Mouse (Mus musculus) macrophage (primary cell): ENCODE measurements around the gene Cyp2d9. TPM values are rescaled to one million over a fixed set of nuclear protein-coding genes. Genes with fewer than 3 reads are reported as not detected.
"Not testable (repeated sequence)": the region's sequence is repeated elsewhere in the genome, so short reads cannot be mapped to it uniquely, and the experiment has no call there.

Experiments
- H3K27ac ChIP-seq: fragments of 350-480 bp; formaldehyde crosslinking; 2 replicates; pipeline ENCODE4 v1.9.0; 2021
- H3K36me3 ChIP-seq: fragments of 350-480 bp; formaldehyde crosslinking; 2 replicates; pipeline ENCODE4 v1.9.0; 2021; ENCODE audit errors: inconsistent target
- H3K4me3 ChIP-seq: fragments of 350-480 bp; formaldehyde crosslinking; 2 replicates; pipeline ENCODE4 v1.9.0; 2021; ENCODE audit errors: inconsistent target
- H3K79me2 ChIP-seq: fragments of 350-480 bp; formaldehyde crosslinking; 2 replicates; pipeline ENCODE4 v1.9.0; 2021; ENCODE audit errors: inconsistent target
- WGBS: methylation state at CpG from one replicate; pipeline ENCODE4 v1.1.7; 2026; ENCODE audit warnings: inconsistent platforms; ENCODE audit not compliant: missing documents; 5-methylcytosine and 5-hydroxymethylcytosine counted together
- polyA plus RNA-seq: library from polyadenylated mRNA; stranded (reverse); fragments of 250-400 nt; gene quantifications from 3 replicates; pipeline ENCODE4 v1.2.4, GENCODE M21; 2018; ENCODE audit warnings: inconsistent platforms
- total RNA-seq, 78 experiments: library from RNA; depleted of rRNA; stranded (reverse); fragments of 250-400 nt; gene quantifications; 1 replicate in 9 of 78; 2 replicates in 24 of 78; 3 replicates in 43 of 78; 4 replicates in 2 of 78; pipeline ENCODE4 v1.2.4; 2018; ENCODE audit warnings: inconsistent platforms in 56 of 78

The Cyp2d9 gene
- total RNA-seq (2018; cell fraction: chromatin; rRNA removed) = not detected
- total RNA-seq (2018; cell fraction: cytosol; rRNA removed) = not detected
- total RNA-seq (2018; cell fraction: nucleus; rRNA removed) = not detected
- not detected in 3 replicates for polyA plus RNA-seq

DNA sequence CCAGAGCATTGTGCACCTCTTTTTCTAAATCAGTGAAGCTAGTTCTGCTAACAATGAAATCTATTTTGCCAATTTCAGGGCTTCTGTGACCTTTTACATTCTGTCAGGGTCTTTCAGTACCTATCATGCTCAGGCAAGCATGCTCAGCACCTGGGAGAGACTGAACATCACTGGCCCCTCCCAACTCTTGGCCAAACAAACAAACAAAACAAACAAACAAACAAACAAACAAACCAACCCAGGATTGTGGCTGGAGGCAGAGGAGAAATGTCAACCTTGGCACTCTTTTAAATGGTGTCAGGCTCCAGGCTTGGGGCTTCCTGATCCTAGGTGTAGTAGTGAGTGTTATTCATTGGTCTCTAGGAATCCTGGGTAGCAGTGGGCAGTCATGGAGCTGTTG, at the start of gene Cyp2d9:
Cyp2d9 (plus strand) TSS at position 301 of the 400 bp plus-strand sequence.
- Histone ChIP-seq H3K79me2 (no peaks in the 10 kb centered on the region), H3K4me3 (no peak within 1 kb of the TSS), H3K27ac (no peak within 1 kb of the TSS), H3K36me3 (no peaks in the 10 kb centered on the region)

DNA sequence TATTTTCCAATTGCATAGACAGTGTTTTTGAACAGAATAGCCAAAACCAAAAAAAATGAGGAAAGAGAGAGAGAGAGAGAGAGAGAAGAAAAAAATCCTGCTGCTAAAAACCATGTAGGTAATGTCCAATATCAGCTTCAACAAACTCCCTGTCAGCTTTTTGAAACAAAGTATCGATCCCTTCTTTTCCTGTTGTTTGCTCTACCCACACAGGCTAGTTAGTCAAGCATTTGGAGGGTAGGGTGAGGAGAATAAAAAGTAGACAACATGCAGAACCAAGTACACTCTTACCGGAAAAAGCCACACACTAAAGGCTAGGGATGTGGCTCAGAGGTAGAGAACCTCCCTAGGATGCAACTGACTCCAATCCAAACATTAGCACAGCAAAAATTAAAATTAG, 47.5 kb upstream of the Cyp2d9 start:
- no peak overlapping the region for H3K4me3 ChIP-seq
- no peaks in the 10 kb centered on the region for H3K79me2 ChIP-seq
- H3K36me3 ChIP-seq = no peaks in the 10 kb centered on the region
- WGBS = 94% methylated on average over 2 of the region's 2 CpGs
- H3K27ac ChIP-seq = no peak overlapping the region

DNA sequence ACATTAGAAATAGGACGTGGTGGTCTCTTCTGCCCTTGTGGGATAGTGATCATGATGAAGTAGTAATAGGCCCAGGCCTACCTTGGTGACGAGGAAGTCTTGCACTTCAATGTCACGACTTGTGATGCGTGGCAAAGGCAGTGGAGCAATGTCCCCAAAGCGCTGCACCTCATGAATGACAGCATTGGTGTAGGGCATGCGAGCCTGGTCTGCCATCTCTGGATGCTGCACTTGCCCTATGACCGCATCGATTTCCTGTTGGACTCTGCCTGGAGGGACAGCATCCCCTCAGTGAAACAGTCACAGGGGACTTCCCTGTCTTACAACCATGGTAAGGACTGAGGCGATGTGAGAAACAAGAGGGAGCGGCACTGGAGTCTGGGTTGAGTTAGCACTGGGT, 43.3 kb upstream of the Cyp2d9 start:
- not testable (repeated sequence) for H3K27ac ChIP-seq, H3K79me2 ChIP-seq, H3K36me3 ChIP-seq, H3K4me3 ChIP-seq
- whole genome bisulfite sequencing = 90% methylated on average over 8 of the region's 10 CpGs

DNA sequence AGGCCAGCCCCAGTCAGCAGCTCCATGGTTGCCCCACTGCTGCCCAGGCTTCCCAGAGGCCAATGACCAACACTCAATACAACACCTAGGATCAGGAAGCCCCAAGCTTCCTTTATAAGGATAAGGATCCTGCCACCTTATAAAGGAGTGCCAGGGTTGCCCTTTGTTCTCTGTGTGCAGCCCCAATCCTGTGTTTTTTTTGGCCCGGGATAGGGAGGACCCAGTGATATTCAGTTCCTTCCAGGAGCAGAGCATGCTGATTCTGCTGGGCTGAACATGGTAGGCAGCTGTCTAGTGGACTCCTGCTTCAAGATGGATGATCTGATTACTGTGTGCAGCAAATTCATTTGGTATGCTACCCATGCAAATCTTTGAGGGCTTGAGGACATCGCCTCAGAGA, 39.3 kb upstream of the Cyp2d9 start, which contains the start of gene Cyp2d11:
Cyp2d11 (minus strand) TSS at position 101 of the 400 bp plus-strand sequence.
- 93% methylated on average over 2 of the region's 2 CpGs for WGBS
- not testable (repeated sequence) for H3K79me2 ChIP-seq, H3K4me3 ChIP-seq, H3K27ac ChIP-seq, H3K36me3 ChIP-seq

DNA sequence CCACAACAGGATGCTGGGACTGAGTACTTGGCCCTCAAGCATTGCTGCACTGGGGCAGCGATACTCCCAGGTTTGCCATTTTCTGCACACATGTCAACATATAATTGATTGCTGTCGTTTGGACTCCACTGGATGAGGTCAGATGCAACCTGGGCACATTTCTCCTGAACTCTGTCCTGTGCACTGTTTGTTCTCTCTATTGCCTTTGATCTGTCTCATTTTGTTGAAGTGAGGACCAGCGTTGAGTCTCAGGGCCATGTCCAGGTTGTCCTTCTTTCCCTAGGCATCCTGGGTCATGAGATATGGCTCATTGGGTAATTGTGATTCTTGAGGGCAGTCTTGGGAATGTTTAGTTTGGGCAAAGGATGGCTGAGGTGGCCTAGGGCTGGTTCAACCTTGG, 37.3 kb upstream of the Cyp2d9 start:
- 93% methylated on average over 3 of the region's 3 CpGs for WGBS
- H3K27ac ChIP-seq = not testable (repeated sequence)

DNA sequence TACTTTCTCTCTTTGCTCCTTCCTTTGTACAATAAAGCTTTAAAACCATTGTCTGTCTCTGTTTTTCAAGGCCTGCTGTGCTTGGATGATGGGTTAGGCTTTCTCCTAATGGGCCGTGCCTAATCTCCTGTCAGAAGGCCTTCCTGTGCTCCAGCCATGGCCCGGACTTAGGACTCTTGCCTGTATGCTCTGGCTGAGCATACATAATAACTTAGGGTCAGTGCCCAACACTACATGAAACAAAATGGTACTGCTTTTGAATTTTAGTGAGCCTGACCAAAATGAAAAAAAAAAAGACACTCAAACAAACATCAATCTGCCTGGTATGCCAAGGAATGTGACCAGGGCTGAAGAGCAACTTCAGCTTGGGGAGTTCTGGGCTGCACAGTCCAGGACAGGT, 31.7 kb upstream of the Cyp2d9 start:
- WGBS = 85% methylated on average over 2 of the region's 2 CpGs
- H3K79me2 ChIP-seq = no peaks in the 10 kb centered on the region
- H3K4me3 ChIP-seq = no peak overlapping the region
- no peak overlapping the region for H3K27ac ChIP-seq
- no peaks in the 10 kb centered on the region for H3K36me3 ChIP-seq

More for the DNA sequence above, 37.3 kb upstream of the Cyp2d9 start:
- H3K36me3 ChIP-seq, H3K79me2 ChIP-seq, H3K4me3 ChIP-seq: not testable (repeated sequence)

DNA sequence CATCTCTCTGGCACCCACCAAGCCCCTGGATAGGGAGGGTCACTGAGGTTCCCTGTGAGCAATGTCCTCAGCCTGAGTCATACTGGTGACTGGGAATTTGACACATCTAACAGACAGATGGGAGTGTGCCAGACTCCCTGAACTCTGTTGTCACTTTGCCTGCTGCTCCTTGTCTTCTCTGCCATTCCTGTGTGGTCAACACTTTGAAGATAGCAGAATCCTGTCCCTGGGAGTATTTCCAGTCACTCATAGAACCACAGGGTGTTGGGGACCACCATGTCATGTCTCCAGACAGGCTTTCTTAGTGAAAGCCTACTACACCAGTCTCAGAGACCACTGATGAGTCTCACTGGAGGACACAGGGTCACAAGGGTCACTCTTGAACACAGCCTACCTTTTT, 31.1 kb upstream of the Cyp2d9 start:
- H3K27ac ChIP-seq = no peak overlapping the region
- no peaks in the 10 kb centered on the region for H3K79me2 ChIP-seq
- H3K4me3 ChIP-seq = no peak overlapping the region
- no peaks in the 10 kb centered on the region for H3K36me3 ChIP-seq

DNA sequence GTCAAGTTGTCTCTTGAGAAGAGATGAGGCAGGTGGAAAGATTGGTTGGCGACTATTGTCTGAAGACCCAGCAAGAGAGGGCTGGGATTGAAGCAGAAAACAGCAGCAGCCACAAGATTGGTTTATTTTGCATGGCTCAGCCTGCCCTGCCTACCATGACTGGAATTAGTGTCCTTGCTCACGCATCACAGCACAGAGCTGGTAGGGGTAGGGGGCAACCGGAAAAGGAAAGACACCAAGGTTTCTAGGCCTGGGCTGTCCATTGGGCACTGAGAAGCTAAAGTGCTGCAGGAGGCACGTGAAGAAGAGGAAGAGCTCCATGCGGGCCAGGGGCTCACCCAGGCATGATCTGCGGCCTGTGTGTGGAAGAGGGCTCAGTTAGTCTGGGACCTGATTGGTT, 30.5 kb upstream of the Cyp2d9 start:
- H3K4me3 ChIP-seq = no peak overlapping the region
- H3K27ac ChIP-seq = no peak overlapping the region
- no peaks in the 10 kb centered on the region for H3K36me3 ChIP-seq
- H3K79me2 ChIP-seq = no peaks in the 10 kb centered on the region
- 86% methylated on average over 6 of the region's 6 CpGs for WGBS

DNA sequence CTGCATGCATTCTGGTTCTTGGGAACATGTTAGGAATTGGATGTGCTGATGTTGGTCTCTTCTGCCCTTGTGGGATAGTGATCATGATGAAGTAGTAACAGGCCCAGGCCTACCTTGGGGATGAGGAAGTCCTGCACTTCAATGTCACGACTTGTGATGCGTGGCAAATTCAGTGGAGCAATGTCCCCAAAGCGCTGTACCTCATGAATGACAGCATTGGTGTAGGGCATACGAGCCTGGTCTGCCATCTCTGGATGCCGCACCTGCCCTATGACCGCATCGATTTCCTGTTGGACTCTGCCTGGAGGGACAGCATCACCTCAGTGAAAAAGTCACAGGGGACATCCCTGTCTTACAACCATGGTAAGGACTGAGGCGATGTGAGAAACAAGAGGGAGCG, 29.6 kb upstream of the Cyp2d9 start:
- Histone ChIP-seq H3K79me2 (no peaks in the 10 kb centered on the region), H3K27ac (no peak overlapping the region), H3K4me3 (no peak overlapping the region), H3K36me3 (no peaks in the 10 kb centered on the region)
- WGBS = 96% methylated on average over 5 of the region's 9 CpGs

DNA sequence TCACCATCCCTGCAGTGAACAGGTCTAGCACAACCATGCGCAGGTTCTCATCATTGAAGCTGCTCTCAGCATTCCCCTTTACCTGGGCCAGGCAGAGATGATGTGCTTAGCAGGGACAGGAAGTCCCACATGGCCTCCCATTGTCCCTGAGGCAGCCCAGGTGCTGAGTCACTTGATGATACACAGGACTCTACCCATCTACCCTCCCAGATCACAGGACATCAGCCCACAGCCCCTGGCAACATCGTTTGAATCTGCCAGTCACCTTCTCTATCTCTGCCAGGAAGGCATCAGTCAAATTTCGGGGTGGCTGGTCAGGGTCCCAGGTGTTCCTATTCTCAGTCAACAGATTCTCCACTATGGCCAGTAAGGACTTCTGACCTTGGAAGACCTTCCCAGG, 29.1 kb upstream of the Cyp2d9 start:
- Histone ChIP-seq H3K27ac (no peak overlapping the region), H3K36me3 (no peaks in the 10 kb centered on the region), H3K79me2 (no peaks in the 10 kb centered on the region), H3K4me3 (no peak overlapping the region)
- WGBS = 84% methylated on average over 3 of the region's 3 CpGs

DNA sequence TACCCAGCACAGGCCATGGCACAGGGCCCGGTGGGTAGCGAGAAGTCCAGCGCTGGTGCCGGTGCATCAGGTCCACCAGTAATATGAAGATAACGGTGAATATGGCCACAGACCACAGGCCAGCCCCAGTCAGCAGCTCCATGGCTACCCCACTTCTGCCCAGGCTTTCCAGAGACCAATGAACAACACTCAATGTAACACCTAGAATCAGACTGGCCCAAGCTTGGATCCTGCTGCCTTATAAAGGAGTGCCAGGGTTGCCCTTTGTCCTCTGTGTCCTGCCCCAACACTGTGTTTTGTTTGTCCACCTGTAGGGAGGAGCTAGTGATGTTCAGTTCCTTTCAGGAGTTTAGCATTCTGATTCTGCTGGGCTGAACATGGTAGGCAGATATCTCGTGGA, 26.3 kb upstream of the Cyp2d9 start, which contains the start of gene Cyp2d10:
Cyp2d10 (minus strand) TSS at position 215 of the 400 bp plus-strand sequence.
- H3K36me3 ChIP-seq = no peaks in the 10 kb centered on the region
- WGBS = 85% methylated on average over 6 of the region's 6 CpGs
- H3K4me3 ChIP-seq = no peak within 1 kb of the TSS
- no peaks in the 10 kb centered on the region for H3K79me2 ChIP-seq
- H3K27ac ChIP-seq = no peak within 1 kb of the TSS

DNA sequence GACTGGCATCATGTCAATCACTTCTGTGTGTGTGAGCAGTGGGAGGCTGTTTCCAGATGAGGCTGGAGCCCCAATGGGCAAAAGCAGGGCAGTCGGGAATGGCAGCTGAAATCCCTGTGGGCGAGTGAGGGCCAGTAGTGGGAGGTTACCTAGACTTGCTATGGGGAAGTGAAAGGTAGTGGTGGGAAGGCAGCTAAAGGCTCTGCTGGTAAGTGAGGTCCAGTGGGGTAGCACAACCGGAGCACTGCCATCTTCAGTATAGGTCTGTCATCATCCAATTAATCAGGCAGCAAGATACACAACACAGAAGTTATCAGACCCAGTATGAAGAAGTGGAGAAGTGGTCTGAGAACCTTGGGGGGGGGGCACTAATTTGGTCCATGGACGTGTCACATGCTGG, 25.7 kb upstream of the Cyp2d9 start:
- WGBS = 66% methylated on average over 4 of the region's 4 CpGs
- no peaks in the 10 kb centered on the region for H3K79me2 ChIP-seq
- H3K36me3 ChIP-seq = no peaks in the 10 kb centered on the region
- no peak overlapping the region for H3K4me3 ChIP-seq
- no peak overlapping the region for H3K27ac ChIP-seq

DNA sequence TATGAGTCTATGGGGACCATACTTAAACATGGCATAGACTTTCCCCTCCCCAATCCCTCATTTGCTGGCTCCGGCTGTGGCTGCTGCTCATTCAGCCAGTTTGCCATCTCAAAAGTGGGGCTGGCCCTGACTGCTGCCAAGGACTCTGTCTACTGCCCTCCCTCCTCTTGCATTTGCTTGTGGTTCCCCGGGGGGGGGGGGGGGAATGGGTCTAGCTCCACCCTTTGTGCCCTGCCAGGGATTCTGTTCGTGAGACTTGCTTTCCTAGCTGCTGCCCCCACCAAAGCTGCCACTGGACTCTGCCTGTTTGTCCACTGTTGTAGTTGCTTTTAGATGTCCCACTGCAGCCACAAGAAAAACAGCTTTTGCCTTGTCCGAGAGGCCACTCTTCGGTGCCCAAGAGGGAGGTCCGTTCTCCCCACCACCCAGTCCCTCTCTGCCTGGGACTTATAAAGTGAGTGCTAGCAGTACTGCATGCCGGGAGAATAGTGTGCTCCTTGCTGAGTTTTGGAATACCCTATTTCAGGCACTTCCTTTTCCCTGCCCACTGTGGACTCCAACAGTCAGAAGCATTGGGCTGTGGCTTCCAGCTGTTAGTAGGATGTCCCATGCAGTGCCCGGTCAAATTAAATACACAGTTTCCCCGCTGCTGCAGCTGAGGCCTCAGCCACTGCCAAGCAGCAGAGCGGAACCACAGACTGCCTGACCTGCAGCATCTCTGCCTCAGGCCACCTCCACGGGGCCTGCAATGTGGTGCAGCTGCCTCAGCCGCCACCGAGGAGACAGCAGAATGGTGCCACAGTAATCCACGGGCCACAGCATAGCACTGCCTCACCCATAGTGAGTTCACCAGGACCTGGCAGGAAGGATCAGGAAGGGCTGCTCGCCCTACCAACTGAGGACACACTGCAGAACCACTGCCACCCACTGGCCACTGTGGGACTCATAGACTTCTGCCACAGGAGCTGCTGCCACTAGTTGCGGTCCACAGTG, 16.1 kb upstream of the Cyp2d9 start:
- H3K79me2 ChIP-seq = no peaks in the 10 kb centered on the region
- 52% methylated on average over 16 of the region's 16 CpGs for WGBS
- H3K4me3 ChIP-seq = no peak overlapping the region
- no peaks in the 10 kb centered on the region for H3K36me3 ChIP-seq
- H3K27ac ChIP-seq = no peak overlapping the region

DNA sequence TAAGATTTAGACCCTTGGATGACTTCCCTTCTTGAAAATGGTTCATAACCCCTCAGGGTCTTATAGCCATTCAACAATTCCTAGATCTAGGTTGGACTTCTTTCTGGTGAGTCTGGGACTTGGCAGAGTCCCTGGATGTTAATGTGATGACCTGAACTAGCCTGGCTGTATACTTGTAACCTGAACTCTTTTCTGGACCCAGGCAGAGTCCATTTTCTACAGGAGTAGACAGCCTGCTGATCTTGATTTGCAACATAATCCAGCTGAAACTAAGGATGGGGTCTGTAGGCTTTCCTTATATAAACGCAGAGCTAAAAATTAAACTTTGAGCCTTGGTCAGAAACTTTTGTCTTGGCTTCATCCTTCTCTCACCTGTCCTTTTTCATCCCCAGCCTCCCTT, 14.6 kb upstream of the Cyp2d9 start:
- H3K27ac ChIP-seq = no peak overlapping the region
- 100% methylated on average over 1 of the region's 1 CpGs for WGBS
- no peaks in the 10 kb centered on the region for H3K79me2 ChIP-seq
- H3K4me3 ChIP-seq = no peak overlapping the region
- H3K36me3 ChIP-seq = no peaks in the 10 kb centered on the region

DNA sequence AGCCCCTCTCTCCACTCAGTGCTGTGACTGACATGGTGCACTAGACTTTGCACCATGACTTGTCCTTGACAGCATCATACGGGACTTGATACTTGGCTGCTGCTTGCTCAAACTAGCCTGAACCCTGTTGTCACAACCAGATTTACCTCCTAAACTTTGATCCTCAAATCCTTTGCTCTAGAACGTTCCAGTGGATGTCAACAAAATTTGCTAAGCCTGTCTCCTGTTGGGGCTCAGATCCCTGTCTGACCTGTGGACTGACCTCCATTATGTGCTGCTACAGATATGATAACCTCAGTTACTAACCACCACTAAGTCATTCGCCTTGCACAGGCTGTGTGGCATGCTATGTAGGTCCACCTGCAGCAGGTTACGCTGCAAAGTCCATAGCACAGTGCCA, 10.3 kb upstream of the Cyp2d9 start:
- 92% methylated on average over 4 of the region's 4 CpGs for WGBS
- Histone ChIP-seq H3K79me2 (no peaks in the 10 kb centered on the region), H3K4me3 (no peak overlapping the region), H3K27ac (no peak overlapping the region), H3K36me3 (no peaks in the 10 kb centered on the region)
